Mouse (Mus musculus): Measurements from ENCODE around the gene Olfr122. TPM values are rescaled to one million over a fixed set of nuclear protein-coding genes. Genes with fewer than 3 reads are reported as not detected.

Olfr122 gene
- total RNA-seq (2014; fragmentation: Nextera tagmentation): not detected in 2 replicates
- total RNA-seq (2017): not detected in 2 replicates
- not detected in 2 replicates for polyA plus RNA-seq (2012)

GRCm38 (mm10) chr17:37768307-37768706 is at the start of gene Olfr122:
Gene Olfr122, plus strand, starts transcription at chr17:37768607.
- DNase-seq (ENCODE audit: low spot score) (no peak), ATAC-seq (ENCODE audit: extremely low read depth, insufficient number of reproducible peaks, low FRiP score, poor library complexity, severe bottlenecking) (no peak)
- H3K36me3 ChIP-seq (replicated peaks): no peaks in the 10 kb centered on the region
- no peak for TF ChIP-seq GATA1 (IDR thresholded peaks at IDR 0.05; ENCODE audit: borderline replicate concordance, low read length)
- TF ChIP-seq POLR2AphosphoS5 (IDR thresholded peaks at IDR 0.05; ENCODE audit: insufficient replicate concordance, low read depth, low read length): no peak
- peaks cover 8% of the 10 kb centered on the region for H3K9me3 ChIP-seq (replicated peaks)
- no peak within 1 kb of the TSS for H3K4me3 ChIP-seq (ENCODE audit: low read depth, low read length)
- no peaks in the 10 kb centered on the region for H3K27me3 ChIP-seq (ENCODE audit: insufficient read depth, low read length)
- H3K4me1 ChIP-seq (ENCODE audit: insufficient read depth, low read depth, low read length): no peaks in the 10 kb centered on the region

- ATAC-seq (ENCODE audit: extremely low read depth, insufficient number of reproducible peaks, low FRiP score, poor library complexity, severe bottlenecking): no peak
- Histone ChIP-seq H3K4me3 (ENCODE audit: low read depth, low read length) (no peak within 1 kb of the TSS), H3K9me3 (replicated peaks) (no peaks in the 10 kb centered on the region), H3K27me3 (ENCODE audit: insufficient read depth, low read length) (no peaks in the 10 kb centered on the region), H3K36me3 (replicated peaks) (no peaks in the 10 kb centered on the region), H3K4me1 (ENCODE audit: insufficient read depth, low read depth, low read length) (no peaks in the 10 kb centered on the region)
- TF ChIP-seq GATA2 (IDR thresholded peaks at IDR 0.05; ENCODE audit: borderline replicate concordance, low read depth, low read length): no peak
- TF ChIP-seq CTCF (IDR thresholded peaks at IDR 0.05; ENCODE audit: low read depth, low read length): no peak
- TF ChIP-seq GATA1 (IDR thresholded peaks at IDR 0.05; ENCODE audit: borderline replicate concordance, low read length): no peak
- no peak for TF ChIP-seq TAL1 (conservative IDR thresholded peaks at IDR 0.05; ENCODE audit: low read depth, low read length)
- no peak for TF ChIP-seq POLR2AphosphoS5 (IDR thresholded peaks at IDR 0.05; ENCODE audit: insufficient replicate concordance, low read depth, low read length)
- no peak for DNase-seq (ENCODE audit: low spot score)
Observed at GRCm38 (mm10) chr17:37721508-37721907, 46.9 kb upstream of the Olfr122 start, which contains the start of gene Olfr120. Gene Olfr120, plus strand, starts transcription at chr17:37721808.

- no peak for TF ChIP-seq TAL1 (conservative IDR thresholded peaks at IDR 0.05; ENCODE audit: low read depth, low read length)
- no peak for TF ChIP-seq POLR2AphosphoS5 (IDR thresholded peaks at IDR 0.05; ENCODE audit: insufficient replicate concordance, low read depth, low read length)
- no peak for TF ChIP-seq GATA1 (IDR thresholded peaks at IDR 0.05; ENCODE audit: borderline replicate concordance, low read length)
- no peak for TF ChIP-seq CTCF (IDR thresholded peaks at IDR 0.05; ENCODE audit: low read depth, low read length)
- TF ChIP-seq GATA2 (IDR thresholded peaks at IDR 0.05; ENCODE audit: borderline replicate concordance, low read depth, low read length): no peak
- Histone ChIP-seq H3K4me1 (ENCODE audit: insufficient read depth, low read depth, low read length) (no peaks in the 10 kb centered on the region), H3K36me3 (replicated peaks) (no peaks in the 10 kb centered on the region), H3K9me3 (replicated peaks) (no peaks in the 10 kb centered on the region), H3K4me3 (ENCODE audit: low read depth, low read length) (no peak overlapping the region), H3K27me3 (ENCODE audit: insufficient read depth, low read length) (no peaks in the 10 kb centered on the region)
- no peak for ATAC-seq (ENCODE audit: extremely low read depth, insufficient number of reproducible peaks, low FRiP score, poor library complexity, severe bottlenecking)
- DNase-seq (ENCODE audit: low spot score): no peak
Observed at GRCm38 (mm10) chr17:37738070-37738469, 30.3 kb upstream of the Olfr122 start.

- TF ChIP-seq GATA1 (IDR thresholded peaks at IDR 0.05; ENCODE audit: borderline replicate concordance, low read length) (no peak), TAL1 (conservative IDR thresholded peaks at IDR 0.05; ENCODE audit: low read depth, low read length) (no peak), CTCF (IDR thresholded peaks at IDR 0.05; ENCODE audit: low read depth, low read length) (no peak), POLR2AphosphoS5 (IDR thresholded peaks at IDR 0.05; ENCODE audit: insufficient replicate concordance, low read depth, low read length) (no peak), GATA2 (IDR thresholded peaks at IDR 0.05; ENCODE audit: borderline replicate concordance, low read depth, low read length) (no peak)
- no peak for DNase-seq (ENCODE audit: low spot score)
- Histone ChIP-seq H3K4me3 (ENCODE audit: low read depth, low read length) (no peak within 1 kb of the TSS), H3K27me3 (ENCODE audit: insufficient read depth, low read length) (no peaks in the 10 kb centered on the region), H3K36me3 (replicated peaks) (no peaks in the 10 kb centered on the region), H3K4me1 (ENCODE audit: insufficient read depth, low read depth, low read length) (no peaks in the 10 kb centered on the region), H3K9me3 (replicated peaks) (peaks cover 7% of the 10 kb centered on the region; the same call in 1 of the 2 replicates)
- no peak for ATAC-seq (ENCODE audit: extremely low read depth, insufficient number of reproducible peaks, low FRiP score, poor library complexity, severe bottlenecking)
Observed at GRCm38 (mm10) chr17:37793229-37793628, 24.8 kb downstream of the Olfr122 start, which contains the start of gene Olfr123. Gene Olfr123, plus strand, starts transcription at chr17:37793529.

- ATAC-seq (ENCODE audit: extremely low read depth, insufficient number of reproducible peaks, low FRiP score, poor library complexity, severe bottlenecking): no peak
- Histone ChIP-seq H3K27me3 (ENCODE audit: insufficient read depth, low read length) (no peaks in the 10 kb centered on the region), H3K9me3 (replicated peaks) (peaks cover 7% of the 10 kb centered on the region; the same call in 1 of the 2 replicates), H3K36me3 (replicated peaks) (no peaks in the 10 kb centered on the region), H3K4me3 (ENCODE audit: low read depth, low read length) (no peak within 1 kb of the TSS), H3K4me1 (ENCODE audit: insufficient read depth, low read depth, low read length) (no peaks in the 10 kb centered on the region)
- DNase-seq (ENCODE audit: low spot score): no peak
- no peak for TF ChIP-seq POLR2AphosphoS5 (IDR thresholded peaks at IDR 0.05; ENCODE audit: insufficient replicate concordance, low read depth, low read length)
- no peak for TF ChIP-seq TAL1 (conservative IDR thresholded peaks at IDR 0.05; ENCODE audit: low read depth, low read length)
- TF ChIP-seq CTCF (IDR thresholded peaks at IDR 0.05; ENCODE audit: low read depth, low read length): no peak
Observed at GRCm38 (mm10) chr17:37799588-37799987, 31.2 kb downstream of the Olfr122 start, which contains the start of gene Olfr124. Gene Olfr124, plus strand, starts transcription at chr17:37799888.

Other genes starting within 250 kb of the Olfr122 start
- gene Olfr112, start 199.2 kb upstream of the Olfr122 start, total RNA-seq (2014; fragmentation: Nextera tagmentation): not detected in 2 replicates
- gene Olfr112, start 199.2 kb upstream of the Olfr122 start, total RNA-seq (2017): 0.05 and 0.12 TPM in 2 replicates
- gene Olfr112, start 199.2 kb upstream of the Olfr122 start, polyA plus RNA-seq (2012): not detected in 2 replicates
- not detected in 2 replicates for gene Olfr113, start 190.9 kb upstream of the Olfr122 start, total RNA-seq (2014; fragmentation: Nextera tagmentation)
- gene Olfr113, start 190.9 kb upstream of the Olfr122 start, total RNA-seq (2017): 0.22 TPM in 1 of 2 replicates, not detected in the other
- not detected in 2 replicates for gene Olfr113, start 190.9 kb upstream of the Olfr122 start, polyA plus RNA-seq (2012)
- gene Olfr114, start 175.9 kb upstream of the Olfr122 start, total RNA-seq (2014; fragmentation: Nextera tagmentation): not detected in 2 replicates
- not detected in 2 replicates for gene Olfr114, start 175.9 kb upstream of the Olfr122 start, total RNA-seq (2017)
- gene Olfr114, start 175.9 kb upstream of the Olfr122 start, polyA plus RNA-seq (2012): not detected in 2 replicates
- not detected in 2 replicates for gene Olfr115, start 141.5 kb upstream of the Olfr122 start, total RNA-seq (2014; fragmentation: Nextera tagmentation)
- gene Olfr115, start 141.5 kb upstream of the Olfr122 start, total RNA-seq (2017): 0.44 TPM in 1 of 2 replicates, not detected in the other
- gene Olfr115, start 141.5 kb upstream of the Olfr122 start, polyA plus RNA-seq (2012): not detected in 2 replicates
- gene Olfr116, start 141.4 kb upstream of the Olfr122 start, total RNA-seq (2014; fragmentation: Nextera tagmentation): not detected in 2 replicates
- gene Olfr116, start 141.4 kb upstream of the Olfr122 start, total RNA-seq (2017): 0.05 TPM in 1 of 2 replicates, not detected in the other
- gene Olfr116, start 141.4 kb upstream of the Olfr122 start, polyA plus RNA-seq (2012): not detected in 2 replicates
- gene Olfr117, start 104.8 kb upstream of the Olfr122 start, total RNA-seq (2014; fragmentation: Nextera tagmentation): not detected in 2 replicates
- 0.05 TPM in 1 of 2 replicates, not detected in the other for gene Olfr117, start 104.8 kb upstream of the Olfr122 start, total RNA-seq (2017)
- not detected in 2 replicates for gene Olfr117, start 104.8 kb upstream of the Olfr122 start, polyA plus RNA-seq (2012)
- not detected in 2 replicates for gene Olfr118, start 101.6 kb upstream of the Olfr122 start, total RNA-seq (2014; fragmentation: Nextera tagmentation)
- gene Olfr118, start 101.6 kb upstream of the Olfr122 start, total RNA-seq (2017): 0.05 TPM in 1 of 2 replicates, not detected in the other
- not detected in 2 replicates for gene Olfr118, start 101.6 kb upstream of the Olfr122 start, polyA plus RNA-seq (2012)
- gene Olfr119, start 72.0 kb upstream of the Olfr122 start, total RNA-seq (2014; fragmentation: Nextera tagmentation): not detected in 2 replicates
- gene Olfr119, start 72.0 kb upstream of the Olfr122 start, total RNA-seq (2017): 0.17 TPM in 1 of 2 replicates, not detected in the other
- not detected in 2 replicates for gene Olfr119, start 72.0 kb upstream of the Olfr122 start, polyA plus RNA-seq (2012)
- gene Olfr120, start 46.8 kb upstream of the Olfr122 start, total RNA-seq (2014; fragmentation: Nextera tagmentation): not detected in 2 replicates
- 0.11 TPM in 1 of 2 replicates, not detected in the other for gene Olfr120, start 46.8 kb upstream of the Olfr122 start, total RNA-seq (2017)
- gene Olfr120, start 46.8 kb upstream of the Olfr122 start, polyA plus RNA-seq (2012): not detected in 2 replicates
- not detected in 2 replicates for gene Olfr121, start 19.8 kb upstream of the Olfr122 start, total RNA-seq (2014; fragmentation: Nextera tagmentation)
- not detected in 2 replicates for gene Olfr121, start 19.8 kb upstream of the Olfr122 start, total RNA-seq (2017)
- not detected in 2 replicates for gene Olfr121, start 19.8 kb upstream of the Olfr122 start, polyA plus RNA-seq (2012)
- gene Olfr123, start 24.9 kb downstream of the Olfr122 start, total RNA-seq (2014; fragmentation: Nextera tagmentation): not detected in 2 replicates
- gene Olfr123, start 24.9 kb downstream of the Olfr122 start, total RNA-seq (2017): 0.11 TPM in 1 of 2 replicates, not detected in the other
- gene Olfr123, start 24.9 kb downstream of the Olfr122 start, polyA plus RNA-seq (2012): not detected in 2 replicates
- gene Olfr124, start 31.3 kb downstream of the Olfr122 start, total RNA-seq (2014; fragmentation: Nextera tagmentation): not detected in 2 replicates
- gene Olfr124, start 31.3 kb downstream of the Olfr122 start, total RNA-seq (2017): 0.27 TPM in 1 of 2 replicates, not detected in the other
- not detected in 2 replicates for gene Olfr124, start 31.3 kb downstream of the Olfr122 start, polyA plus RNA-seq (2012)
- gene Olfr125, start 64.3 kb downstream of the Olfr122 start, total RNA-seq (2014; fragmentation: Nextera tagmentation): not detected in 2 replicates
- gene Olfr125, start 64.3 kb downstream of the Olfr122 start, total RNA-seq (2017): not detected in 2 replicates
- not detected in 2 replicates for gene Olfr125, start 64.3 kb downstream of the Olfr122 start, polyA plus RNA-seq (2012)
- gene Olfr126, start 78.9 kb downstream of the Olfr122 start, total RNA-seq (2014; fragmentation: Nextera tagmentation): not detected in 2 replicates
- 0.11 TPM in 1 of 2 replicates, not detected in the other for gene Olfr126, start 78.9 kb downstream of the Olfr122 start, total RNA-seq (2017)
- gene Olfr126, start 78.9 kb downstream of the Olfr122 start, polyA plus RNA-seq (2012): not detected in 2 replicates
- gene Olfr127, start 131.8 kb downstream of the Olfr122 start, total RNA-seq (2014; fragmentation: Nextera tagmentation): not detected in 2 replicates
- 0.35 TPM in 1 of 2 replicates, not detected in the other for gene Olfr127, start 131.8 kb downstream of the Olfr122 start, total RNA-seq (2017)
- not detected in 2 replicates for gene Olfr127, start 131.8 kb downstream of the Olfr122 start, polyA plus RNA-seq (2012)
- not detected in 2 replicates for gene Olfr128, start 151.9 kb downstream of the Olfr122 start, total RNA-seq (2014; fragmentation: Nextera tagmentation)
- 0.05 and 0.17 TPM in 2 replicates for gene Olfr128, start 151.9 kb downstream of the Olfr122 start, total RNA-seq (2017)
- not detected in 2 replicates for gene Olfr128, start 151.9 kb downstream of the Olfr122 start, polyA plus RNA-seq (2012)
- gene Olfr761, start 184.5 kb downstream of the Olfr122 start, total RNA-seq (2014; fragmentation: Nextera tagmentation): not detected in 2 replicates
- not detected in 2 replicates for gene Olfr761, start 184.5 kb downstream of the Olfr122 start, total RNA-seq (2017)
- gene Olfr761, start 184.5 kb downstream of the Olfr122 start, polyA plus RNA-seq (2012): not detected in 2 replicates

Measured in G1E (cell line).